Mouse (Mus musculus): ENCODE data around the gene Pgm2l1.

- no peak for TF ChIP-seq CTCF (IDR thresholded peaks at IDR 0.05; ENCODE audit: control insufficient read depth, insufficient read depth, insufficient read length)
- no peak for TF ChIP-seq MAX (IDR thresholded peaks at IDR 0.05)
- TF ChIP-seq MYOG (IDR thresholded peaks at IDR 0.05; ENCODE audit: control insufficient read depth, extremely low read depth, insufficient read length) = no peak
Observed at GRCm38 (mm10) chr7:100178016-100178890, 48.9 kb upstream of the Pgm2l1 start.
